Mouse (Mus musculus) MEL (cell line): ENCODE measurements around the gene Urb2.

ENCODE experiments used
- CTCF ChIP-seq, 3 experiments: IDR thresholded peaks in 2 of 3; conservative IDR thresholded peaks in 1 of 3; 2 replicates each; pipeline ENCODE4 v1.5.1; 2011 to 2012; ENCODE audit warnings: low read length in 3 of 3, low read depth in 2 of 3, mild to moderate bottlenecking in 2 of 3, improper control_type of control experiment in 1 of 3, inconsistent platforms in 1 of 3, mixed read lengths in 1 of 3, moderate library complexity in 1 of 3; ENCODE audit not compliant: control insufficient read depth in 1 of 3, insufficient read depth in 1 of 3, poor library complexity in 1 of 3, severe bottlenecking in 1 of 3
- EP300 ChIP-seq, 2 experiments: IDR thresholded peaks; 2 replicates each; pipeline ENCODE4 v1.6.1; 2011; ENCODE audit warnings: improper control_type of control experiment in 2 of 2, low read length in 2 of 2, low read depth in 1 of 2, mild to moderate bottlenecking in 1 of 2
- GATA1 ChIP-seq: IDR thresholded peaks from 2 replicates; pipeline ENCODE4 v1.6.1; 2011; ENCODE audit warnings: low read depth, low read length, improper control_type of control experiment
- HCFC1 ChIP-seq: IDR thresholded peaks from 2 replicates; pipeline ENCODE4 v1.6.1; 2012; ENCODE audit warnings: low read depth, mild to moderate bottlenecking, inconsistent platforms, low read length, improper control_type of control experiment, moderate library complexity
- MXI1 ChIP-seq: IDR thresholded peaks from 2 replicates; pipeline ENCODE4 v1.6.1; 2011; ENCODE audit warnings: mild to moderate bottlenecking, low read depth, low read length, improper control_type of control experiment
- MYC ChIP-seq: IDR thresholded peaks from 2 replicates; pipeline ENCODE4 v1.6.1; 2011; ENCODE audit warnings: low read depth, mild to moderate bottlenecking, low read length, improper control_type of control experiment, moderate library complexity
- POLR2A ChIP-seq, 2 experiments: IDR thresholded peaks; 2 replicates each; pipeline ENCODE4 v1.6.1; 2011 to 2012; ENCODE audit warnings: low read length in 2 of 2, mild to moderate bottlenecking in 2 of 2, control low read depth in 1 of 2, improper control_type of control experiment in 1 of 2, low read depth in 1 of 2, moderate library complexity in 1 of 2; ENCODE audit not compliant: control insufficient read depth in 1 of 2, insufficient read depth in 1 of 2, poor library complexity in 1 of 2
- POLR2AphosphoS5 ChIP-seq: IDR thresholded peaks from 2 replicates; pipeline ENCODE4 v1.6.1; 2012; ENCODE audit warnings: low read depth, borderline replicate concordance, mild to moderate bottlenecking, inconsistent platforms, low read length, moderate library complexity, mixed read lengths
- RAD21 ChIP-seq: IDR thresholded peaks from 2 replicates; pipeline ENCODE4 v1.6.1; 2011; ENCODE audit warnings: mild to moderate bottlenecking, low read depth, low read length, improper control_type of control experiment
- ZC3H11A ChIP-seq: IDR thresholded peaks from 2 replicates; pipeline ENCODE4 v1.6.1; 2012; ENCODE audit warnings: low read depth, mild to moderate bottlenecking, inconsistent platforms, low read length, improper control_type of control experiment

- TF ChIP-seq RAD21 (no peak), CTCF (IDR thresholded peaks at IDR 0.05 in 2 of 3, conservative IDR thresholded peaks at IDR 0.05 in 1 of 3; ENCODE audit: control insufficient read depth in 1 of 3, insufficient read depth in 1 of 3, low read depth in 2 of 3, low read length in 3 of 3, poor library complexity in 1 of 3, severe bottlenecking in 1 of 3) (no peak), MXI1 (no peak), POLR2A (IDR thresholded peaks at IDR 0.05; ENCODE audit: control insufficient read depth in 1 of 2, insufficient read depth in 1 of 2, low read depth in 1 of 2, low read length in 2 of 2, poor library complexity in 1 of 2) (no peak), ZC3H11A (no peak), POLR2AphosphoS5 (no peak), MYC (no peak), EP300 (IDR thresholded peaks at IDR 0.05; ENCODE audit: low read depth in 1 of 2, low read length in 2 of 2) (no peak), GATA1 (no peak), HCFC1 (no peak)
Measured at GRCm38 (mm10) chr8:124027831-124028230, 6.5 kb downstream of the Urb2 start.
